Mouse (Mus musculus): ENCODE data around the gene Syt2. TPM values are rescaled to one million over a fixed set of nuclear protein-coding genes. Genes with fewer than 3 reads are reported as not detected.

The Syt2 gene
- total and polyA plus RNA-seq, 2 experiments from 2014 or later, result 6.2 to 19.0 TPM

DNA sequence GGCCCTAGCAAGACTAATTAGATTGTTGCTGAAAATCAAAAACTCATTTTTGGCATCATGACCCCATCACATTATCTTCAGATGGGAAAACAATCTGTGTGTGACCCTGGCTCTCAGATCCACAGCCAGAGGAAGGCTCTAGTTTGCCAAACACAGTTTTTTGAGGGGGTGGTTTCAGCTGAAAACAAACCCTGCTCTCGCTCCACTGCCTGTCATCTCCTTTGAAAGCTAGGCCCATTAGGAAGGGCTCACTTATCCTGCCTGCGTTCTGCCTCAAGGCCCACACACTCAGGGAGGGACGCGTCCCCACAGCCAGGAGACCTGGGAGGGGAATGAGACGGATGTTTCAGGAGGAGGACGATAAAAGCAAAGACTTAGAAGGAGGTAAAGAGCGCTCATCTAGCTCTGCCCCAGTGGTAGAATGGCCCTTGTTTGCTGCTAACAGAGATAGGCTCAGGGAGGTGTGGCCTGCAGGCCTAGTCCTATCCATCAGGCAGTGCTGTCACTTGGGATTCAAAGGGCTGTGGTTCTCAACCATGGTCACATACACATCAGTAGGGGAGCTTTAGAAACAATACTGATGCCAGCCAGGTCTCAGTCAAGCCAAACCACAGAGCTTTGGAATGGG is 118.5 kb downstream of the Syt2 start:
- Histone ChIP-seq H3K36me3 (ENCODE audit: insufficient read depth, low read length) (peaks cover 17% of the 10 kb centered on the region), H3K9ac (replicated peaks; ENCODE audit: low read length, poor library complexity, severe bottlenecking) (no peak overlapping the region), H3K4me2 (ENCODE audit: low read depth, low read length, poor library complexity, severe bottlenecking) (no peak overlapping the region), H3K27me3 (ENCODE audit: insufficient read depth, low read length) (no peaks in the 10 kb centered on the region), H3K27ac (ENCODE audit: low read depth, low read length) (no peak overlapping the region), H3K9me3 (ENCODE audit: low read length) (no peaks in the 10 kb centered on the region), H3K4me1 (ENCODE audit: insufficient read depth, low read length) (no peaks in the 10 kb centered on the region), H3K4me3 (ENCODE audit: low read depth, low read length) (no peak overlapping the region)
- DNase-seq (ENCODE audit: low spot score) (peak; percentile 34), ATAC-seq (ENCODE audit: low FRiP score) (no peak)
- WGBS, result 41% methylated on average over 7 of the region's 7 CpGs
- no peak for TF ChIP-seq CTCF (IDR thresholded peaks at IDR 0.05)

DNA sequence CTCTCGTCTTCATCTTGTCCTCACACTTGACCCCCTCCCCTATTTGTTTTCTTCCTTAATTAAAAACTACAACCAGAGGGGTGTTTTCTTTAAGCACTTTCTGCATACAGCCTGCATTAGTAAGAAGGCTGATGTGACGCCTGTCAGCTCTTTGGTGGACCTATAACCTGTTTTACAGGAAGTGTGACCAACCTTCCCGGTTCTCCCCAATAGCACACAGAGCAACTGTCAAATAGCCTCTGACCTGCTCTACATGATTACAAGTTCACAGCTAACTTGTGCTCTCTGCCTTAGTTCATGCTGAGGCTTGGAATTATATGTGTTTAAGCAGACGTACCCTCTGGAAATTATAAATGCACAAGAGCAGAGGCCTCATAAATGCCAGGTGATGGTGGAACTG is 120.0 kb downstream of the Syt2 start:
- no peak for ATAC-seq (ENCODE audit: low FRiP score)
- H3K9ac ChIP-seq (replicated peaks; ENCODE audit: low read length, poor library complexity, severe bottlenecking), result no peak overlapping the region
- 85% methylated on average over 4 of the region's 4 CpGs for WGBS
- H3K4me1 ChIP-seq (ENCODE audit: insufficient read depth, low read length), result no peaks in the 10 kb centered on the region
- H3K9me3 ChIP-seq (ENCODE audit: low read length), result no peaks in the 10 kb centered on the region
- H3K27me3 ChIP-seq (ENCODE audit: insufficient read depth, low read length), result no peaks in the 10 kb centered on the region
- no peak for TF ChIP-seq CTCF (IDR thresholded peaks at IDR 0.05)
- no peak overlapping the region for H3K4me3 ChIP-seq (ENCODE audit: low read depth, low read length)
- no peak for DNase-seq (ENCODE audit: low spot score)
- no peak overlapping the region for H3K4me2 ChIP-seq (ENCODE audit: low read depth, low read length, poor library complexity, severe bottlenecking)
- H3K27ac ChIP-seq (ENCODE audit: low read depth, low read length), result no peak overlapping the region
- H3K36me3 ChIP-seq (ENCODE audit: insufficient read depth, low read length), result peaks cover 17% of the 10 kb centered on the region

DNA sequence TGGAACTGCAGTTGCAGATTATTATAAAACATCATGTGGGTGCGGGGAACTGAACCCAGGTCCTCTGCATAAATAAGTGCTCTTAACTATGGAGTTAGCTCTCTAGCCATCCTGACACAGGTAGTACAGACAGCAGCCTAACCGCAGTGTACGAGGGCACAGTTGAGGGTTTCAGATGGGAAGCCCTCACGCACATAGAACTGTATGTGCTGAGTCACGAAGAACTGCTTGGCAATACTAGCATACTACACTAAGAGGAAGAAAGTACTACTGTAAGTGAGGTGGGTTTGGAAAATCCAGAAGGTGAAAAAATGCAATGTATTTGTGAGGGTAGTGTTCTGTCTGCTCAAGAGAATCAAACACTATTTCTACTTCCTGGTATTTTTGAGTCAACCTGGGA is 123.8 kb downstream of the Syt2 start:
- no peak for ATAC-seq (ENCODE audit: low FRiP score)
- H3K9me3 ChIP-seq (ENCODE audit: low read length), result no peaks in the 10 kb centered on the region
- H3K4me1 ChIP-seq (ENCODE audit: insufficient read depth, low read length), result no peaks in the 10 kb centered on the region
- no peak for DNase-seq (ENCODE audit: low spot score)
- no peak for TF ChIP-seq CTCF (IDR thresholded peaks at IDR 0.05)
- no peak overlapping the region for H3K9ac ChIP-seq (replicated peaks; ENCODE audit: low read length, poor library complexity, severe bottlenecking)
- WGBS, result 97% methylated on average over 5 of the region's 5 CpGs
- no peak overlapping the region for H3K27ac ChIP-seq (ENCODE audit: low read depth, low read length)
- no peaks in the 10 kb centered on the region for H3K27me3 ChIP-seq (ENCODE audit: insufficient read depth, low read length)
- H3K36me3 ChIP-seq (ENCODE audit: insufficient read depth, low read length), result peaks cover 33% of the 10 kb centered on the region
- H3K4me3 ChIP-seq (ENCODE audit: low read depth, low read length), result no peak overlapping the region
- H3K4me2 ChIP-seq (ENCODE audit: low read depth, low read length, poor library complexity, severe bottlenecking), result no peak overlapping the region

DNA sequence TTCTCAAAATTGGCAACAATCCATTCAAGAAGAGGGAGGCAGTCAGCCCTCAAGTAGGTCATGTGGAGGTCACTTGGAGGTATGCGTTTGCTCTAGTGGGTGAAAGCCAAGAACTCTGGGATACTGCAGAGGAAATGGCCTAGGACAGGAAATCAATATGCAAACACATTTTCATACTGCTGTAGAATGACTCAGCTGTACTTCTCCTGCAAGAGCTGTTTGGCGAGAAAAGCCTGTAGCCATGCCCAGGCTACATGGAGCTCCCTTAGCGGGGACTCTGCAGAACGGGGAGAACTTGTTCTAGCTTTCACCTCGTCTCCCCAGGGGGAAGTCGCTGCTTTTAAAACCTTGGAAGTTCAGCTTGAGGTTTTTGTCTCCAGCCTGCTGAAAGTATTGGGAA is 124.9 kb downstream of the Syt2 start:
- Histone ChIP-seq H3K9me3 (ENCODE audit: low read length) (no peaks in the 10 kb centered on the region), H3K4me3 (ENCODE audit: low read depth, low read length) (no peak overlapping the region), H3K9ac (replicated peaks; ENCODE audit: low read length, poor library complexity, severe bottlenecking) (no peak overlapping the region), H3K27me3 (ENCODE audit: insufficient read depth, low read length) (no peaks in the 10 kb centered on the region), H3K4me2 (ENCODE audit: low read depth, low read length, poor library complexity, severe bottlenecking) (no peak overlapping the region), H3K36me3 (ENCODE audit: insufficient read depth, low read length) (peaks cover 34% of the 10 kb centered on the region; the same call in 1 of the 2 replicates), H3K4me1 (ENCODE audit: insufficient read depth, low read length) (no peaks in the 10 kb centered on the region), H3K27ac (ENCODE audit: low read depth, low read length) (no peak overlapping the region)
- TF ChIP-seq CTCF (IDR thresholded peaks at IDR 0.05), result no peak
- DNase-seq (ENCODE audit: low spot score) (no peak), ATAC-seq (ENCODE audit: low FRiP score) (no peak)
- WGBS, result 74% methylated on average over 6 of the region's 6 CpGs

DNA sequence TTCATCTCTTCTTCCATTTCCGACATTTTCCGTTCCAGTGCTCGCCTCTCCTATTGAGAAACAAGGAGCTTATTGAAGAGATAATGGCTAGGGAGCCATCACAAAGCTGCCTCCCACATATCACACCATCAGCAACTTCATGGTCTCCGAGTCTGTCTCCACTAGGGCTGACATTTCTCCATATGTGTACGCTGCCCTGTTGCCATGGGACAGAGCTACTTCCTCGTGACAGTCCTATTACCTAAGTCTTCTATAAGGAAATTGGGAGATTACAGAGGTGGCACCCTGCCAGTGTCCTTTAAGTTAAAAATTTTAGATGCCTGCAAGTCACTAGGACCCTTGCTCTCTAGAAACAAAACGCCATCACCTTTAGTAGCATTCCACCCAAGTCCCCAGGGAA is 125.5 kb downstream of the Syt2 start:
- no peak overlapping the region for H3K27ac ChIP-seq (ENCODE audit: low read depth, low read length)
- ATAC-seq (ENCODE audit: low FRiP score), result no peak
- no peaks in the 10 kb centered on the region for H3K27me3 ChIP-seq (ENCODE audit: insufficient read depth, low read length)
- no peaks in the 10 kb centered on the region for H3K4me1 ChIP-seq (ENCODE audit: insufficient read depth, low read length)
- no peak overlapping the region for H3K4me2 ChIP-seq (ENCODE audit: low read depth, low read length, poor library complexity, severe bottlenecking)
- no peaks in the 10 kb centered on the region for H3K9me3 ChIP-seq (ENCODE audit: low read length)
- 86% methylated on average over 7 of the region's 7 CpGs for WGBS
- no peak overlapping the region for H3K9ac ChIP-seq (replicated peaks; ENCODE audit: low read length, poor library complexity, severe bottlenecking)
- DNase-seq (ENCODE audit: low spot score), result no peak
- peaks cover 38% of the 10 kb centered on the region; the same call in 1 of the 2 replicates for H3K36me3 ChIP-seq (ENCODE audit: insufficient read depth, low read length)
- no peak overlapping the region for H3K4me3 ChIP-seq (ENCODE audit: low read depth, low read length)
- TF ChIP-seq CTCF (IDR thresholded peaks at IDR 0.05), result no peak

DNA sequence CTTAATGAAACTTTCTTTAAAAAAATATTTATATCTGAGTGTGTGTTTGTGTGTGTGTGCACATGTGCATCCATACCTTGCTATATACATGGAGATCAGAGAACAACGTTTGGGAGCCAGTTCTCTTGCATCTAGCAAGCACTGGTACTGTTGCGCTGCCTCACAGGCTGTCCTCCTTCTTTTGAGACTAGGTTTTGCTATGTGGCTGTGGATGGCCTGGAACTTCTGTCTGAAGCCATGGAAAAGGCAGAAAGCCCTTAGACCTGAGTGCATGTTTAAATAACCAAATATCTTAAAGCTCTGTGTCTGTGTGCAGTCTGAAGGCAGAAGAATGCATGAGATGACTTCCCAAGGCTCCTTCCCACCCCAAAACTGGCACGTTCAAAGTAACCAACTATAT is 126.3 kb downstream of the Syt2 start:
- H3K4me3 ChIP-seq (ENCODE audit: low read depth, low read length), result no peak overlapping the region
- no peak for DNase-seq (ENCODE audit: low spot score)
- no peak overlapping the region for H3K27ac ChIP-seq (ENCODE audit: low read depth, low read length)
- H3K4me1 ChIP-seq (ENCODE audit: insufficient read depth, low read length), result no peaks in the 10 kb centered on the region
- 89% methylated on average over 3 of the region's 3 CpGs for WGBS
- H3K36me3 ChIP-seq (ENCODE audit: insufficient read depth, low read length), result peaks cover 41% of the 10 kb centered on the region; the same call in 1 of the 2 replicates
- H3K27me3 ChIP-seq (ENCODE audit: insufficient read depth, low read length), result no peaks in the 10 kb centered on the region
- H3K4me2 ChIP-seq (ENCODE audit: low read depth, low read length, poor library complexity, severe bottlenecking), result no peak overlapping the region
- H3K9me3 ChIP-seq (ENCODE audit: low read length), result no peaks in the 10 kb centered on the region
- ATAC-seq (ENCODE audit: low FRiP score), result no peak
- no peak for TF ChIP-seq CTCF (IDR thresholded peaks at IDR 0.05)
- H3K9ac ChIP-seq (replicated peaks; ENCODE audit: low read length, poor library complexity, severe bottlenecking), result no peak overlapping the region

Measured in midbrain, postnatal 0 days (tissue).